Mouse (Mus musculus): ENCODE measurements around the gene Ppan. TPM values are rescaled to one million over a fixed set of nuclear protein-coding genes. Genes with fewer than 3 reads are reported as not detected.

The Ppan gene
- polyA plus RNA-seq, 1 experiment = 44.3 TPM

GRCm38 (mm10) chr9:20889185-20890141 lies 1.5 kb downstream of the Ppan start:
- H3K27me3 ChIP-seq (ENCODE audit: control insufficient read depth, insufficient read depth, insufficient read length) = no peaks in the 10 kb centered on the region
- TF ChIP-seq SRF (IDR thresholded peaks at IDR 0.05; ENCODE audit: control insufficient read depth, insufficient read length, low read depth) (no peak), MYOD1 (IDR thresholded peaks at IDR 0.05; ENCODE audit: control insufficient read depth in 1 of 3, insufficient read length in 2 of 3, low read depth in 2 of 3) (peak in 2 of 3 experiments; percentile 95 to 98), MYOG (IDR thresholded peaks at IDR 0.05; ENCODE audit: control insufficient read depth in 1 of 3, insufficient read depth in 1 of 3, insufficient read length in 2 of 3, low read depth in 2 of 3) (peak in 2 of 3 experiments; percentile 72 to 76)
- H3ac ChIP-seq (ENCODE audit: control insufficient read depth, insufficient read length) = peak overlapping the region; percentile 79
- peaks cover 25% of the 10 kb centered on the region for H3K36me3 ChIP-seq (ENCODE audit: control insufficient read depth, insufficient read depth)
- H3K4me3 ChIP-seq = peak overlapping the region; percentile 96
- H3K4me2 ChIP-seq (ENCODE audit: low read depth) = peak overlapping the region; percentile 94
- peaks cover 16% of the 10 kb centered on the region for H3K79me2 ChIP-seq (ENCODE audit: control insufficient read depth, insufficient read depth)

GRCm38 (mm10) chr9:20890411-20890810 lies 2.4 kb downstream of the Ppan start:
- no peaks in the 10 kb centered on the region for H3K27me3 ChIP-seq (ENCODE audit: control insufficient read depth, insufficient read depth, insufficient read length)

GRCm38 (mm10) chr9:20891339-20892103 lies 3.5 kb downstream of the Ppan start:
- Histone ChIP-seq H3K79me2 (ENCODE audit: control insufficient read depth, insufficient read depth) (peaks cover 16% of the 10 kb centered on the region), H3K27me3 (ENCODE audit: control insufficient read depth, insufficient read depth, insufficient read length) (no peaks in the 10 kb centered on the region), H3ac (ENCODE audit: control insufficient read depth, insufficient read length) (no peak overlapping the region), H3K4me2 (ENCODE audit: low read depth) (no peak overlapping the region), H3K36me3 (ENCODE audit: control insufficient read depth, insufficient read depth) (peaks cover 29% of the 10 kb centered on the region), H3K4me3 (no peak overlapping the region)
- no peak for TF ChIP-seq POLR2AphosphoS2 (IDR thresholded peaks at IDR 0.05; ENCODE audit: insufficient read length, low read depth)
- TF ChIP-seq MYOG (IDR thresholded peaks at IDR 0.05; ENCODE audit: control insufficient read depth in 1 of 3, insufficient read depth in 1 of 3, insufficient read length in 2 of 3, low read depth in 2 of 3) = no peak
- no peak for TF ChIP-seq E2F4 (IDR thresholded peaks at IDR 0.05; ENCODE audit: insufficient read depth)
- no peak for TF ChIP-seq CEBPB (IDR thresholded peaks at IDR 0.05; ENCODE audit: insufficient read depth, poor library complexity, severe bottlenecking)
- no peak for TF ChIP-seq TCF12 (IDR thresholded peaks at IDR 0.05; ENCODE audit: insufficient read depth, poor library complexity, severe bottlenecking)
- no peak for TF ChIP-seq USF1 (IDR thresholded peaks at IDR 0.05; ENCODE audit: low read depth)
- no peak for TF ChIP-seq POLR2A (IDR thresholded peaks at IDR 0.05; ENCODE audit: insufficient read length, low read depth)
- no peak for TF ChIP-seq MAX (IDR thresholded peaks at IDR 0.05; ENCODE audit: low read depth)
- no peak for TF ChIP-seq REST (IDR thresholded peaks at IDR 0.05; ENCODE audit: insufficient read depth, insufficient read length)
- TF ChIP-seq TCF3 (IDR thresholded peaks at IDR 0.05; ENCODE audit: insufficient read length, low read depth) = no peak
- no peak for TF ChIP-seq MYOD1 (IDR thresholded peaks at IDR 0.05; ENCODE audit: control insufficient read depth in 1 of 3, insufficient read length in 2 of 3, low read depth in 2 of 3)
- no peak for TF ChIP-seq SRF (IDR thresholded peaks at IDR 0.05; ENCODE audit: control insufficient read depth, insufficient read length, low read depth)

More at GRCm38 (mm10) chr9:20890411-20890810, 2.4 kb downstream of the Ppan start:
- no peak overlapping the region for H3K4me3 ChIP-seq
- H3K36me3 ChIP-seq (ENCODE audit: control insufficient read depth, insufficient read depth) = peaks cover 29% of the 10 kb centered on the region
- H3K4me2 ChIP-seq (ENCODE audit: low read depth) = no peak overlapping the region
- no peak overlapping the region for H3ac ChIP-seq (ENCODE audit: control insufficient read depth, insufficient read length)
- peaks cover 16% of the 10 kb centered on the region for H3K79me2 ChIP-seq (ENCODE audit: control insufficient read depth, insufficient read depth)
- TF ChIP-seq MYOG (IDR thresholded peaks at IDR 0.05; ENCODE audit: control insufficient read depth in 1 of 3, insufficient read depth in 1 of 3, insufficient read length in 2 of 3, low read depth in 2 of 3) (no peak), REST (IDR thresholded peaks at IDR 0.05; ENCODE audit: insufficient read depth, insufficient read length) (no peak), SRF (IDR thresholded peaks at IDR 0.05; ENCODE audit: control insufficient read depth, insufficient read length, low read depth) (no peak), TCF12 (IDR thresholded peaks at IDR 0.05; ENCODE audit: insufficient read depth, poor library complexity, severe bottlenecking) (no peak), TCF3 (IDR thresholded peaks at IDR 0.05; ENCODE audit: insufficient read length, low read depth) (no peak), USF1 (IDR thresholded peaks at IDR 0.05; ENCODE audit: low read depth) (no peak), MAX (IDR thresholded peaks at IDR 0.05; ENCODE audit: low read depth) (no peak)

- H3K27me3 ChIP-seq (ENCODE audit: control insufficient read depth, insufficient read depth, insufficient read length) = no peaks in the 10 kb centered on the region
- no peak overlapping the region for H3K4me2 ChIP-seq (ENCODE audit: low read depth)
- H3K79me2 ChIP-seq (ENCODE audit: control insufficient read depth, insufficient read depth) = peaks cover 21% of the 10 kb centered on the region
- H3K4me3 ChIP-seq = no peak overlapping the region
- peaks cover 29% of the 10 kb centered on the region for H3K36me3 ChIP-seq (ENCODE audit: control insufficient read depth, insufficient read depth)
- TF ChIP-seq USF1 (IDR thresholded peaks at IDR 0.05; ENCODE audit: low read depth) = no peak
- TF ChIP-seq TCF3 (IDR thresholded peaks at IDR 0.05; ENCODE audit: insufficient read length, low read depth) = no peak
- TF ChIP-seq SRF (IDR thresholded peaks at IDR 0.05; ENCODE audit: control insufficient read depth, insufficient read length, low read depth) = no peak
- TF ChIP-seq TCF12 (IDR thresholded peaks at IDR 0.05; ENCODE audit: insufficient read depth, poor library complexity, severe bottlenecking) = no peak
- peak; percentile 88 for TF ChIP-seq POLR2AphosphoS2 (IDR thresholded peaks at IDR 0.05; ENCODE audit: insufficient read length, low read depth)
- no peak for TF ChIP-seq MYOD1 (IDR thresholded peaks at IDR 0.05; ENCODE audit: control insufficient read depth in 1 of 3, insufficient read length in 2 of 3, low read depth in 2 of 3)
- no peak for TF ChIP-seq E2F4 (IDR thresholded peaks at IDR 0.05; ENCODE audit: insufficient read depth)
- TF ChIP-seq REST (IDR thresholded peaks at IDR 0.05; ENCODE audit: insufficient read depth, insufficient read length) = no peak
- TF ChIP-seq POLR2A (IDR thresholded peaks at IDR 0.05; ENCODE audit: insufficient read length, low read depth) = peak; percentile 41
- no peak overlapping the region for H3ac ChIP-seq (ENCODE audit: control insufficient read depth, insufficient read length)
These were observed 4.2 kb downstream of the Ppan start for GRCm38 (mm10) chr9:20892104-20892653.

Data from myocyte (in vitro differentiated cells).